In genomic region chr17:87744985-87745925, GRCm38 (mm10) we compare ENCODE assay signal across 9 mouse cellular contexts. TPM values are rescaled to one million over a fixed set of nuclear protein-coding genes. Genes with fewer than 3 reads are reported as not detected.
DNase-seq lines count a peak whose midpoint lies in the region; ATAC-seq and TF ChIP-seq lines count a peak whose summit lies in the region.
"Had no signal": no experiment of that assay in that cellular context is flagged by ENCODE, and none has a peak within 500 bp of the region (broad histone marks: within the 10 kb centered on the region; RNA-seq: fewer than 3 reads in every experiment).

No protein-coding gene starts in this region.

- DNase-seq in kidney, adult 2 months = no peak
- no peak for DNase-seq in kidney, postnatal 14 days
- peak; percentile 70 for DNase-seq in cerebellum, postnatal 10 days
- peak; percentile 50 to 51 for DNase-seq in frontal cortex, postnatal 25 days (ENCODE audit: low spot score in 2 of 2)
- peak; percentile 66 to 72 for DNase-seq in left cerebral cortex, adult 2 months (ENCODE audit: extremely low spot score in 1 of 2, low spot score in 2 of 2)
- DNase-seq in midbrain, postnatal 0 days (ENCODE audit: low spot score) = peak; percentile 78
- no peak for DNase-seq in urinary bladder, postnatal 36 days (ENCODE audit: low spot score in 2 of 2)
- DNase-seq in kidney, postnatal 10 days = no peak

- peak overlapping the region; percentile 61; the same call in 1 of the 2 replicates for H3K9ac ChIP-seq in midbrain, postnatal 0 days (replicated peaks; ENCODE audit: low read length, poor library complexity, severe bottlenecking)

- H3K4me3 ChIP-seq in kidney, adult 2 months (ENCODE audit: insufficient read depth, low read depth, low read length) = peak overlapping the region; percentile 47
- peak overlapping the region; percentile 53 for H3K4me3 ChIP-seq in left cerebral cortex, adult 2 months
- H3K4me3 ChIP-seq in midbrain, postnatal 0 days (ENCODE audit: low read depth, low read length) = peak overlapping the region; percentile 48

- TF ChIP-seq POLR2A in kidney, adult 2 months (IDR thresholded peaks at IDR 0.05; ENCODE audit: low read depth, low read length) = no peak

- TF ChIP-seq CTCF in kidney, adult 2 months (conservative IDR thresholded peaks at IDR 0.05; ENCODE audit: insufficient read depth, insufficient read length, low read depth, low read length) = no peak
- TF ChIP-seq CTCF in left cerebral cortex, adult 2 months (IDR thresholded peaks at IDR 0.05) = no peak
- no peak for TF ChIP-seq CTCF in midbrain, postnatal 0 days (IDR thresholded peaks at IDR 0.05)

- H3K36me3 ChIP-seq in kidney, adult 2 months (ENCODE audit: control insufficient read depth, insufficient read depth, low read length) = no peaks in the 10 kb centered on the region
- no peaks in the 10 kb centered on the region for H3K36me3 ChIP-seq in midbrain, postnatal 0 days (ENCODE audit: insufficient read depth, low read length)
- H3K36me3 ChIP-seq: G1E had no signal

- peak overlapping the region; percentile 79 for H3K4me2 ChIP-seq in midbrain, postnatal 0 days (ENCODE audit: low read depth, low read length, poor library complexity, severe bottlenecking)

- intact Hi-C loops in left cerebral cortex, adult 2 months (cut with DNase I) = loop anchor here (2.0 kb wide), 3 partner anchors 18 to 52 kb away; partner anchors contain the start of gene Kcnk12

- 16% methylated on average over 32 of the region's 32 CpGs for WGBS in kidney, adult 2 months
- WGBS in midbrain, postnatal 0 days = 11% methylated on average over 32 of the region's 32 CpGs

- H3K9me3 ChIP-seq in midbrain, postnatal 0 days (ENCODE audit: low read length) = no peaks in the 10 kb centered on the region

- peaks cover 2% of the 10 kb centered on the region; the same call in 1 of the 2 replicates for H3K27me3 ChIP-seq in kidney, adult 2 months (replicated peaks; ENCODE audit: control insufficient read depth, insufficient read depth, low read length)
- peaks cover 12% of the 10 kb centered on the region for H3K27me3 ChIP-seq in midbrain, postnatal 0 days (ENCODE audit: insufficient read depth, low read length)

- no peak for ATAC-seq in midbrain, postnatal 0 days (ENCODE audit: low FRiP score)

- no peaks in the 10 kb centered on the region for H3K4me1 ChIP-seq in kidney, adult 2 months (ENCODE audit: control insufficient read depth, insufficient read depth, low read length)
- H3K4me1 ChIP-seq in midbrain, postnatal 0 days (ENCODE audit: insufficient read depth, low read length) = no peaks in the 10 kb centered on the region

- no peak overlapping the region for H3K27ac ChIP-seq in kidney, adult 2 months (ENCODE audit: insufficient read depth, low read depth, low read length)
- H3K27ac ChIP-seq in left cerebral cortex, adult 2 months = peak overlapping the region; percentile 81
- peak overlapping the region; percentile 73 for H3K27ac ChIP-seq in midbrain, postnatal 0 days (ENCODE audit: low read depth, low read length)

RNA-seq across cellular contexts. Expression of gene Kcnk12, which starts 52.5 kb away (rescaled TPM):
- polyA plus RNA-seq in kidney, adult 2 months (2012; rRNA removed) = 0.07 TPM in 1 of 2 replicates, not detected in the other
- 10 to 100 TPM; 31.2 to 32.9 TPM for total RNA-seq in left cerebral cortex, adult 2 months (2021)
- total RNA-seq in midbrain, postnatal 0 days (2014; rRNA removed) = 5.1 and 7.3 TPM in 2 replicates
- polyA plus RNA-seq in midbrain, postnatal 0 days (2015; fragmentation: Nextera tagmentation; extraction: Ambion mirVana) = 1.9 and 2.3 TPM in 2 replicates
- total RNA-seq: G1E had no signal
- polyA plus RNA-seq: G1E had no signal

Comparison
In these comparisons a context has a peak if more than half of its experiments do, and no peak if none do; other contexts are left out.
1. DNase-seq: peak in cerebellum, postnatal 10 days (2 of 2), frontal cortex, postnatal 25 days (2 of 2), left cerebral cortex, adult 2 months (2 of 2) and midbrain, postnatal 0 days (single experiment); none in kidney, adult 2 months (single experiment), kidney, postnatal 14 days (single experiment), urinary bladder, postnatal 36 days (0 of 2) and kidney, postnatal 10 days (single experiment).
2. Peak in every context shown above with its lines, with median percentiles within 50 percentile points of each other: H3K4me3 ChIP-seq.